Mouse (Mus musculus) kidney, adult 2 months (tissue): ENCODE results near the gene Gal3st2.
"Not testable (repeated sequence)": the region's sequence is repeated elsewhere in the genome, so short reads cannot be mapped to it uniquely, and the experiment has no call there.

Experiments used
- CTCF ChIP-seq: fragments of 200-500 bp; conservative IDR thresholded peaks from 2 replicates; pipeline ENCODE4 v1.5.1; 2011; ENCODE audit warnings: low read depth, mild to moderate bottlenecking, control low read depth, low read length, moderate library complexity, mixed read lengths; ENCODE audit not compliant: insufficient read depth, insufficient read length
- POLR2A ChIP-seq: fragments of 200-500 bp; IDR thresholded peaks from one replicate; pipeline ENCODE4 v1.6.1; 2011; ENCODE audit warnings: low read depth, low read length, control low read depth

- TF ChIP-seq CTCF, POLR2A: not testable (repeated sequence)
Measured at GRCm38 (mm10) chr1:93855790-93856189, 5.3 kb upstream of the Gal3st2 start.
